Mouse (Mus musculus): ENCODE results near the gene Mcrip2. TPM values are rescaled to one million over a fixed set of nuclear protein-coding genes. Genes with fewer than 3 reads are reported as not detected.

Gene Mcrip2
- polyA plus RNA-seq, 1 experiment from 2014 or later: 203 TPM

DNA sequence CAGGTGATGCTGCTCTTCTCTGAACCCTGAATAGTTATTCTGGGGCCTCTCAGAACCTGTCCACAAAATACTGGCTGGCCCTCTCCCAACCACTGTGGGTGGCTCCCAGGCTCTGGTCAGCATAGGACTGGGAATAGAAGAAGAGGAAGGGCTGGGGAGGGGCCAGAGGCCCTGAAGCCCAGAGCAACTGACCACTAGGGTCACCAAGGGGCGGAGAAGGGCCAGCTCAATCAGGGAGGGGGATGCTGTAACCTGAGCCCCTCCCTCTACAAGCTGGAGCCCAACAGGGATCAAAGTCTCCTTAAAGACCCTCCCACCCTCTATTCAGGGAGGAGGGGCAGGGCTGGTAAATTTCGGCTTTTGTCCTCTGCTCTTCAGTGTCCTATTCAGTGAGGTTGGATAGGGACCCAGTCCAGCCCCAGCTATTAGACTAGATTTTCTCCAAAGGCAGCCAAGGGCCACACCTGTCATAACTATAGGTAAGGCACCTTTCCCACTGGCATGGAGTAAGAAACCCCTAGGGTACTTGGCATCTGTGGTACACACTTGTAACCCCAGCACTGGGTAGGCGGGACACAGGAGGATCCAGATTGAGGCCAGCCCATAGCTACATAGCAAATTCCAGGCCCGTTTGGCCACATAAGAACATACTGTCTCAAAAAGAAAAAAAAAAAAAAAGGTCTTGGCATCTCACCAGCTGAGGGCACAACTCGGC is 11.8 kb upstream of the Mcrip2 start, which contains the start of gene Wfikkn1:
Gene Wfikkn1, minus strand, starts transcription at position 663 of the 715 bp plus-strand sequence.
- peaks cover 15% of the 10 kb centered on the region for H3K4me1 ChIP-seq (replicated peaks)
- H3K9me3 ChIP-seq (replicated peaks): no peaks in the 10 kb centered on the region
- H3K4me2 ChIP-seq: no peak within 1 kb of the TSS
- WGBS: 53% methylated on average over 5 of the region's 5 CpGs
- H3K36me3 ChIP-seq: peaks cover 27% of the 10 kb centered on the region
- no peak within 1 kb of the TSS for H3K27ac ChIP-seq
- H3K9ac ChIP-seq: no peak within 1 kb of the TSS
- no peak for ATAC-seq (replicated peaks; ENCODE audit: insufficient number of reproducible peaks, insufficient read depth, low FRiP score, low read depth)
- no peaks in the 10 kb centered on the region for H3K27me3 ChIP-seq
- no peak within 1 kb of the TSS for H3K4me3 ChIP-seq

GRCm38 (mm10) chr17:25879750-25880149 is 11.2 kb upstream of the Mcrip2 start:
- Histone ChIP-seq H3K27ac (no peak overlapping the region), H3K27me3 (no peaks in the 10 kb centered on the region), H3K9me3 (replicated peaks) (no peaks in the 10 kb centered on the region), H3K36me3 (peaks cover 25% of the 10 kb centered on the region), H3K9ac (no peak overlapping the region), H3K4me3 (no peak overlapping the region), H3K4me2 (no peak overlapping the region), H3K4me1 (replicated peaks) (peaks cover 15% of the 10 kb centered on the region)
- 84% methylated on average over 8 of the region's 8 CpGs for WGBS
- no peak for ATAC-seq (replicated peaks; ENCODE audit: insufficient number of reproducible peaks, insufficient read depth, low FRiP score, low read depth)

DNA sequence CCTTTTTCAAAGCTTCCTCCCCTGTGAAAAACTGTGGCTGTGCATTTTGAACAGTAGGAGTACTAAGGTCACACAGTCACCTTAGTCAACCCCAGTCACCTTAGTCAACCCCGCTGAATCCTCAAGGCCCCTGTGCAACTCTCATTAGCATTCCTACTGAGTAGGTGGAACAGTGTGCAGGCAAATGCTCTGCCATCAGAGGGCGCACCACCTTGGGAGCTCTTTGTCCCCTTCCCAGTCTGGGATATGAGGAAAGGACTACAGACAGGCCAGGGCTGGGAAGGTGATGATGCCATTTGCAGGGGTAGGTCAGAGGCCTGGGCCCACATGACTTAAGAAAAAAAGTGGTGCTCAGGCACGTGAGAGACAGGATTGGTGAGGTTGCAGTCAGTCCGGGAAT is 10.7 kb upstream of the Mcrip2 start:
- Histone ChIP-seq H3K9me3 (replicated peaks) (no peaks in the 10 kb centered on the region), H3K36me3 (peaks cover 20% of the 10 kb centered on the region), H3K9ac (no peak overlapping the region), H3K4me2 (no peak overlapping the region), H3K4me3 (no peak overlapping the region), H3K27ac (no peak overlapping the region), H3K4me1 (replicated peaks) (peaks cover 20% of the 10 kb centered on the region), H3K27me3 (no peaks in the 10 kb centered on the region)
- no peak for ATAC-seq (replicated peaks; ENCODE audit: insufficient number of reproducible peaks, insufficient read depth, low FRiP score, low read depth)
- WGBS: 65% methylated on average over 4 of the region's 4 CpGs

DNA sequence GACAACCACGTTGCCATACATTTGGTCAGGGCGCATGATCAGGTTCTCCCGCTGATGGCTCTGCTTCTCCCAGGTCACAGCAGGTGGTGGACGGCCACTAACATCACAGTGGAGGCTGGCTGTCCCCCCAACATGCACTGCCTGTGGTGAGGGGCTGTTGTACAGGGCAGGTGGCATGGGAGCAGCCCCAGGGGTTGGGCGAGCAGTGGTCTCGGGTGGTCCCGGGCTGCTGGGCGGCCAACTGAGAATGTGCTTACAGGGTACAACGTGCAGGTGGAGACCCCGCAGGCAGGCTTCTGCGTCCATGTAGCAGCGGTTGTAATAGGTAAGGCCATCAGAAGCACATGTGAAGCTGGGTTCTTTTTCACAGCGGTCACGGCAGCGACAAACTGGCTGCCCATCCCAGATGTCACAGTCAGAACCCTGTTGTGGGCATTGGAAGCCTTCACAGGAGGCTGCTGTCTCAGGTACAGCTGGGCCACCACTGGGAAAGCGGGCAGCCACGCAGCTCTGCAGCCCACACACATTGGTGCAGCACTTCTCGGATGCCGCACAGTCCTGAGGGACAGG is 10.1 kb upstream of the Mcrip2 start:
- no peak for ATAC-seq (replicated peaks; ENCODE audit: insufficient number of reproducible peaks, insufficient read depth, low FRiP score, low read depth)
- H3K4me1 ChIP-seq (replicated peaks): peaks cover 26% of the 10 kb centered on the region
- H3K4me3 ChIP-seq: no peak overlapping the region
- WGBS: 92% methylated on average over 19 of the region's 19 CpGs
- no peak overlapping the region for H3K27ac ChIP-seq
- H3K4me2 ChIP-seq: no peak overlapping the region
- H3K27me3 ChIP-seq: no peaks in the 10 kb centered on the region
- H3K36me3 ChIP-seq: peaks cover 15% of the 10 kb centered on the region
- no peak overlapping the region for H3K9ac ChIP-seq
- no peaks in the 10 kb centered on the region for H3K9me3 ChIP-seq (replicated peaks)

DNA sequence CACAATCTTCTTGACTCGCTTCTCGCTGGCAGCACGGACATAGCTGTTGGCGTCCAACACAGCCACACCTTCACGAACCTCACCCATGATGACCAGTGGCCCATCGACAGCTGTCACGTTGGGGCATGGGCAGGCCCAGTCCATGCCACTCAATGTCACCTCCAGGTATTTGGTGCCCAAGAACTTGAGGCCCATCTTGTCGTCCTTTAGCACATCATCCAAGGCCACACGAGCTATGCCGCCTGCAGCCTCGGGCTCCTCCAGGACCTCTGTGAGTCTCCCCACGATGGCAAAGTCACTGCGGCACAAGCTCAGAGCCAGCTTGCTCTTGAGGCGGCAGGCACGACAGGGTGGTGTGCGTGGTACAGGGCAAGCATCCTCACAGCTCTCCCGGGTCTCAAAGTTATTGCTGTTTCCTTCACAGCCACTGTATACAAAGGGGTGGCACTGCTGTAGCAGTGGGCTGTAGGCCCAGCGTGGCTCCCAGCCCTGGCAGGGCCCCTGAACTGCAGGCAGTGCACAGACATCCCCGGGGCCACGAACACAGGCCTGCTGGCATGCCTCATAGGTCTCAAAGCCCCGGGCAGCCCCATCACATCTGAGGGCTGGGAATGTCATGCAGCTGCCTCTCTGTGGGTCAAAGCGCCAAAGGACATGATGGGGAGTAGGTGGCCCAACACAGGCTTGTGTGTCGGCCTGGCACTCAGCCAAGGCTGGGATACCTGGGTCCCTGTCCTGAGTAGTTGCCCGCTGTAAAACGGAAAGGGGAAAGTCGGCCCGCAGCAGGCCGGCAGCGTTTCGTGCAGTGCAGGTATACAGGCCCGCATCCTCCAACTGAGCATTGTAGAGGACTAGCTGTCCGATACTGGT is 9.4 kb upstream of the Mcrip2 start:
- no peak for ATAC-seq (replicated peaks; ENCODE audit: insufficient number of reproducible peaks, insufficient read depth, low FRiP score, low read depth)
- H3K9ac ChIP-seq: no peak overlapping the region
- WGBS: 90% methylated on average over 32 of the region's 32 CpGs

GRCm38 (mm10) chr17:25877025-25877424 is 8.5 kb upstream of the Mcrip2 start:
- Histone ChIP-seq H3K4me1 (replicated peaks) (peaks cover 26% of the 10 kb centered on the region), H3K4me2 (no peak overlapping the region), H3K27me3 (no peaks in the 10 kb centered on the region), H3K9ac (no peak overlapping the region), H3K9me3 (replicated peaks) (no peaks in the 10 kb centered on the region), H3K27ac (no peak overlapping the region), H3K4me3 (0 out of 2 replicates have a peak overlapping the region, but pooled peaks have one; percentile 94), H3K36me3 (no peaks in the 10 kb centered on the region)
- ATAC-seq (replicated peaks; ENCODE audit: insufficient number of reproducible peaks, insufficient read depth, low FRiP score, low read depth): no peak
- WGBS: 79% methylated on average over 3 of the region's 3 CpGs

More for the DNA sequence above, 9.4 kb upstream of the Mcrip2 start:
- Histone ChIP-seq H3K4me2 (no peak overlapping the region), H3K4me1 (replicated peaks) (peaks cover 26% of the 10 kb centered on the region), H3K27ac (no peak overlapping the region), H3K4me3 (no peak overlapping the region), H3K36me3 (peaks cover 9% of the 10 kb centered on the region; the same call in 1 of the 2 replicates), H3K9me3 (replicated peaks) (no peaks in the 10 kb centered on the region), H3K27me3 (no peaks in the 10 kb centered on the region)

GRCm38 (mm10) chr17:25876347-25876915 is 7.9 kb upstream of the Mcrip2 start:
- no peaks in the 10 kb centered on the region for H3K9me3 ChIP-seq (replicated peaks)
- no peak for ATAC-seq (replicated peaks; ENCODE audit: insufficient number of reproducible peaks, insufficient read depth, low FRiP score, low read depth)
- no peak overlapping the region for H3K27ac ChIP-seq
- WGBS: 76% methylated on average over 10 of the region's 10 CpGs
- peak overlapping the region; percentile 92 for H3K4me2 ChIP-seq
- peak overlapping the region; percentile 94 for H3K4me3 ChIP-seq
- no peaks in the 10 kb centered on the region for H3K27me3 ChIP-seq
- H3K4me1 ChIP-seq (replicated peaks): peaks cover 26% of the 10 kb centered on the region
- H3K9ac ChIP-seq: peak overlapping the region; percentile 81; the same call in 1 of the 2 replicates
- H3K36me3 ChIP-seq: no peaks in the 10 kb centered on the region

GRCm38 (mm10) chr17:25875171-25876136 is 6.9 kb upstream of the Mcrip2 start:
- no peaks in the 10 kb centered on the region for H3K36me3 ChIP-seq
- H3K4me1 ChIP-seq (replicated peaks): peaks cover 26% of the 10 kb centered on the region
- H3K9me3 ChIP-seq (replicated peaks): no peaks in the 10 kb centered on the region
- H3K27ac ChIP-seq: peak overlapping the region; percentile 96
- H3K4me2 ChIP-seq: peak overlapping the region; percentile 92
- 2% methylated on average over 59 of the region's 59 CpGs for WGBS
- peak overlapping the region; percentile 81 for H3K9ac ChIP-seq
- no peaks in the 10 kb centered on the region for H3K27me3 ChIP-seq
- peak; percentile 89 for ATAC-seq (replicated peaks; ENCODE audit: insufficient number of reproducible peaks, insufficient read depth, low FRiP score, low read depth)
- peak overlapping the region; percentile 94 for H3K4me3 ChIP-seq

DNA sequence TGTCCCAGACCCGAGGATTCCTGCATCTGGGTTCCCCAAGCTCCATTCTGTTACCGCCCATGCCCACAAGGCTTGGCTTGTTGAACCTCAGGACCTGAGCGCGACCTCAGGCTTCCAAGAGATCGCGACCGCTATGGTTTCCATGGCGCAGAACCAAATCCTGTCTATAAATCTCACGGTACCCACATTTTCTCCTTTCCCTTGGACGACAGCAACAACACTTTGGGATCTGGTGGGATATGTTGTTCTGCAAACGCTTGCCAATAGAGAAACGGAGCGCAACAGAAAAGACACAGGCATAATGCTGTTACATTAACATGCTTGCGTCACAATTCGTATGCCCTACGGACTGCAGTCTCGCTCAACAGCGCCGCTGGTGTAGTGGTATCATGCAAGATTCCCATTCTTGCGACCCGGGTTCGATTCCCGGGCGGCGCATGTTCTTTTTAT is 6.2 kb upstream of the Mcrip2 start, which contains the start of gene Mettl26:
Gene Mettl26, plus strand, starts transcription at position 354 of the 450 bp plus-strand sequence.
- H3K9me3 ChIP-seq (replicated peaks): no peaks in the 10 kb centered on the region
- peaks cover 26% of the 10 kb centered on the region for H3K4me1 ChIP-seq (replicated peaks)
- H3K4me3 ChIP-seq: peak within 1 kb of the TSS; percentile 94
- H3K36me3 ChIP-seq: no peaks in the 10 kb centered on the region
- H3K4me2 ChIP-seq: peak within 1 kb of the TSS; percentile 92
- no peaks in the 10 kb centered on the region for H3K27me3 ChIP-seq
- ATAC-seq (replicated peaks; ENCODE audit: insufficient number of reproducible peaks, insufficient read depth, low FRiP score, low read depth): peak; percentile 65
- peak within 1 kb of the TSS; percentile 81 for H3K9ac ChIP-seq
- WGBS: under 1% methylated on average over 25 of the region's 25 CpGs
- H3K27ac ChIP-seq: peak within 1 kb of the TSS; percentile 96

DNA sequence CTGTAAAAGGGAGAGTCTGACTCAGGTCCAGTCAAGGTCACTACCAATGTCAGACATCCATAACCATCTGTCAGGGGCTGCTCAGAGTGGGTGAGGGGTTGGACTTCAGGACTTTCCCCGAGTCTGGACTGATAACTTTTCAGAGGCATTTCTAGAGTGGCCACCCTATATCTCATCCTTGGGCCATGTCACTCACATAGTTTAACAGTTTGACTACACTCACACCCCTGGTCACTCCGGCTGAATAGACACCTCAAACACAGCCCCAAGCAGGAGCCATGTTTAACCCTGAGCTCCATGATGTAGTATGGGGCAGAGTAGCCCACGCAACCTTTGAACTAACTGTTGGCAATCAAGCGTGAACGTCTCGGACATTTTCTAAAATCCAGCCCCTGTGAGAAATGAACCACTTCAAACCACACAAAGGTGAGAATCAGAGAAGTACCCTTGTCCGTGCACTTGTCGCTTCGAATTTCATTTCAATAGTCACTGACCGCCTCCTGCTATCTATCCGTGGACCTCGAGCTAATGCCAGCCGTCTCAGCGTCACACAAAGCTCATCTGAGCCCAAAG is 5.7 kb upstream of the Mcrip2 start:
- H3K9me3 ChIP-seq (replicated peaks): no peaks in the 10 kb centered on the region
- WGBS: 10% methylated on average over 14 of the region's 14 CpGs
- H3K27ac ChIP-seq: peak overlapping the region; percentile 96
- no peak for ATAC-seq (replicated peaks; ENCODE audit: insufficient number of reproducible peaks, insufficient read depth, low FRiP score, low read depth)
- H3K36me3 ChIP-seq: no peaks in the 10 kb centered on the region
- H3K4me2 ChIP-seq: peak overlapping the region; percentile 92
- no peaks in the 10 kb centered on the region for H3K27me3 ChIP-seq
- peaks cover 26% of the 10 kb centered on the region for H3K4me1 ChIP-seq (replicated peaks)
- peak overlapping the region; percentile 94 for H3K4me3 ChIP-seq
- peak overlapping the region; percentile 54 for H3K9ac ChIP-seq
